Mouse (Mus musculus) intestine, postnatal 0 days (tissue): ENCODE data around the gene Coro2a. TPM values are rescaled to one million over a fixed set of nuclear protein-coding genes. Genes with fewer than 3 reads are reported as not detected.
A peak's percentile ranks its signal among the peaks of the same experiment; 100 is the strongest.

Experiments
- ATAC-seq: fragments of 200-750 bp; cut with Nextera tagmentation; 2 replicates; pipeline ENCODE4 v1.8.0; 2017; ENCODE audit warnings: mild to moderate bottlenecking, moderate TSS enrichment, moderate library complexity
- H3K27ac ChIP-seq: fragments of 300-500 bp; sonication (generic); 2 replicates; pipeline ENCODE4 v1.5.1; 2014; ENCODE audit warnings: mild to moderate bottlenecking, low read depth, low read length, moderate library complexity
- H3K27me3 ChIP-seq: fragments of 300-500 bp; sonication (generic); replicated peaks from 2 replicates; pipeline ENCODE4 v1.6.1; 2014; ENCODE audit warnings: low read length, mixed read lengths; ENCODE audit not compliant: control insufficient read depth, insufficient read depth
- H3K36me3 ChIP-seq: fragments of 300-500 bp; sonication (generic); 2 replicates; pipeline ENCODE4 v1.6.1; 2014; ENCODE audit warnings: mild to moderate bottlenecking, moderate library complexity; ENCODE audit not compliant: control insufficient read depth, insufficient read depth
- H3K4me1 ChIP-seq: fragments of 300-500 bp; sonication (generic); replicated peaks from 2 replicates; pipeline ENCODE4 v1.6.1; 2014; ENCODE audit warnings: antibody characterized with exemption, low read length, mixed read lengths; ENCODE audit not compliant: control insufficient read depth, insufficient read depth
- H3K4me2 ChIP-seq: fragments of 300-500 bp; sonication (generic); replicated peaks from 2 replicates; pipeline ENCODE4 v1.6.1; 2014; ENCODE audit warnings: low read depth, mild to moderate bottlenecking, moderate library complexity
- H3K4me3 ChIP-seq: fragments of 300-500 bp; sonication (generic); 2 replicates; pipeline ENCODE4 v1.5.1; 2014; ENCODE audit warnings: low read depth, low read length
- H3K9ac ChIP-seq: fragments of 300-500 bp; sonication (generic); 2 replicates; pipeline ENCODE4 v1.6.1; 2014; ENCODE audit warnings: mild to moderate bottlenecking, low read depth, low read length
- H3K9me3 ChIP-seq: fragments of 300-500 bp; sonication (generic); 2 replicates; pipeline ENCODE4 v1.6.1; 2016; ENCODE audit warnings: mixed run types; ENCODE audit not compliant: control insufficient read depth
- CTCF ChIP-seq: sonication (generic); IDR thresholded peaks from 2 replicates; pipeline ENCODE4 v1.5.1; 2016; ENCODE audit warnings: low read depth, mild to moderate bottlenecking, control low read depth, antibody characterized with exemption, moderate library complexity
- WGBS: fragments of 180-500 bp; shearing (Covaris S2); extraction: QIAGEN DNeasy Blood & Tissue Kit; methylation state at CpG from one replicate; pipeline ENCODE4 v1.1.7; 2014; 5-methylcytosine and 5-hydroxymethylcytosine counted together
- polyA plus RNA-seq: library from polyadenylated mRNA; unstranded; fragments of >200 nt; fragmentation: Nextera tagmentation; extraction: Ambion mirVana; gene quantifications from 2 replicates; pipeline ENCODE4 v1.2.1, GENCODE M21; 2015

Coro2a gene
- polyA plus RNA-seq, 1 experiment from 2014 or later = 53.0 TPM

GRCm38 (mm10) chr4:46562841-46563240 is 39.2 kb downstream of the Coro2a start:
- no peak for TF ChIP-seq CTCF
- no peak overlapping the region for H3K4me2 ChIP-seq
- peaks cover 8% of the 10 kb centered on the region; the same call in 1 of the 2 replicates for H3K4me1 ChIP-seq
- H3K9ac ChIP-seq = no peak overlapping the region
- no peaks in the 10 kb centered on the region for H3K27me3 ChIP-seq
- ATAC-seq = no peak
- peaks cover 10% of the 10 kb centered on the region; the same call in 1 of the 2 replicates for H3K36me3 ChIP-seq
- no peak overlapping the region for H3K4me3 ChIP-seq
- no peak overlapping the region for H3K27ac ChIP-seq
- WGBS = 94% methylated on average over 14 of the region's 14 CpGs
- no peaks in the 10 kb centered on the region for H3K9me3 ChIP-seq

- no peak overlapping the region for H3K4me2 ChIP-seq
- no peak for TF ChIP-seq CTCF
Measured at GRCm38 (mm10) chr4:46562037-46562436, 40.0 kb downstream of the Coro2a start.

GRCm38 (mm10) chr4:46560069-46560705 is 41.8 kb downstream of the Coro2a start:
- no peak for TF ChIP-seq CTCF
- no peak overlapping the region for H3K4me3 ChIP-seq
- no peak for ATAC-seq
- H3K4me2 ChIP-seq = no peak overlapping the region
- H3K9me3 ChIP-seq = no peaks in the 10 kb centered on the region
- H3K27ac ChIP-seq = peak overlapping the region; percentile 83
- 39% methylated on average over 14 of the region's 14 CpGs for WGBS
- H3K4me1 ChIP-seq = peaks cover 13% of the 10 kb centered on the region
- H3K27me3 ChIP-seq = no peaks in the 10 kb centered on the region
- peaks cover 10% of the 10 kb centered on the region; the same call in 1 of the 2 replicates for H3K36me3 ChIP-seq
- 0 out of 2 replicates have a peak overlapping the region, but pooled peaks have one; percentile 17 for H3K9ac ChIP-seq

More at GRCm38 (mm10) chr4:46562037-46562436, 40.0 kb downstream of the Coro2a start:
- peaks cover 9% of the 10 kb centered on the region; the same call in 1 of the 2 replicates for H3K4me1 ChIP-seq
- H3K36me3 ChIP-seq = peaks cover 10% of the 10 kb centered on the region; the same call in 1 of the 2 replicates
- no peak overlapping the region for H3K27ac ChIP-seq
- ATAC-seq = no peak
- no peaks in the 10 kb centered on the region for H3K9me3 ChIP-seq
- no peaks in the 10 kb centered on the region for H3K27me3 ChIP-seq
- WGBS = 86% methylated on average over 5 of the region's 5 CpGs
- no peak overlapping the region for H3K4me3 ChIP-seq
- no peak overlapping the region for H3K9ac ChIP-seq

GRCm38 (mm10) chr4:46558672-46559667 is 43.0 kb downstream of the Coro2a start:
- no peaks in the 10 kb centered on the region for H3K9me3 ChIP-seq
- no peaks in the 10 kb centered on the region for H3K27me3 ChIP-seq
- H3K36me3 ChIP-seq = peaks cover 10% of the 10 kb centered on the region; the same call in 1 of the 2 replicates
- H3K4me3 ChIP-seq = no peak overlapping the region
- TF ChIP-seq CTCF = peak; percentile 5; the same call in 1 of the 2 replicates
- H3K9ac ChIP-seq = no peak overlapping the region; the same call in 1 of the 2 replicates
- 35% methylated on average over 22 of the region's 22 CpGs for WGBS
- peaks cover 17% of the 10 kb centered on the region for H3K4me1 ChIP-seq
- no peak overlapping the region; the same call in 1 of the 2 replicates for H3K4me2 ChIP-seq
- ATAC-seq = peak; percentile 76
- peak overlapping the region; percentile 83 for H3K27ac ChIP-seq

GRCm38 (mm10) chr4:46556933-46557332 is 45.1 kb downstream of the Coro2a start:
- Histone ChIP-seq H3K36me3 (peaks cover 2% of the 10 kb centered on the region; the same call in 1 of the 2 replicates), H3K4me3 (no peak overlapping the region), H3K4me1 (peaks cover 18% of the 10 kb centered on the region; the same call in 1 of the 2 replicates), H3K4me2 (no peak overlapping the region), H3K9ac (no peak overlapping the region), H3K9me3 (no peaks in the 10 kb centered on the region), H3K27me3 (no peaks in the 10 kb centered on the region), H3K27ac (peak overlapping the region; percentile 92)
- no peak for ATAC-seq
- TF ChIP-seq CTCF = no peak
- WGBS = 49% methylated on average over 3 of the region's 3 CpGs

GRCm38 (mm10) chr4:46555762-46556161 is 46.2 kb downstream of the Coro2a start:
- Histone ChIP-seq H3K4me2 (0 out of 2 replicates have a peak overlapping the region, but pooled peaks have one; percentile 24), H3K36me3 (peaks cover 13% of the 10 kb centered on the region), H3K27ac (peak overlapping the region; percentile 92), H3K9ac (no peak overlapping the region), H3K4me3 (no peak overlapping the region), H3K27me3 (no peaks in the 10 kb centered on the region), H3K9me3 (no peaks in the 10 kb centered on the region), H3K4me1 (peaks cover 18% of the 10 kb centered on the region; the same call in 1 of the 2 replicates)
- TF ChIP-seq CTCF = no peak
- 37% methylated on average over 9 of the region's 9 CpGs for WGBS
- ATAC-seq = peak; percentile 53
